Mouse (Mus musculus) lung, adult 2 months (tissue): Measurements from ENCODE around the gene Slc28a3. TPM values are rescaled to one million over a fixed set of nuclear protein-coding genes. Genes with fewer than 3 reads are reported as not detected.

Experiments
- DNase-seq: peaks from one replicate; pipeline ENCODE4 v3.0.0; 2022
- H3K4me1 ChIP-seq: fragments of 200-500 bp; 2 replicates; pipeline ENCODE4 v1.6.1; 2011; ENCODE audit warnings: low read length; ENCODE audit not compliant: control insufficient read depth, insufficient read depth
- H3K4me3 ChIP-seq: fragments of 200-500 bp; replicated peaks from 2 replicates; pipeline ENCODE3; 2011; ENCODE audit warnings: low read depth, mild to moderate bottlenecking, control low read depth, low read length; ENCODE audit errors: extremely low read depth
- CTCF ChIP-seq: fragments of 200-500 bp; IDR thresholded peaks from 2 replicates; pipeline ENCODE4 v1.5.1; 2011; ENCODE audit warnings: mild to moderate bottlenecking, low read length, control low read depth; ENCODE audit not compliant: insufficient read depth
- POLR2A ChIP-seq: fragments of 200-500 bp; IDR thresholded peaks from 2 replicates; pipeline ENCODE4 v1.6.1; 2011; ENCODE audit warnings: low read depth, mild to moderate bottlenecking, control low read depth, low read length, borderline replicate concordance; ENCODE audit errors: extremely low read depth
- WGBS: fragments of 180-500 bp; shearing (Covaris S2); methylation state at CpG from one replicate; pipeline ENCODE4 v1.1.7; 2018; 5-methylcytosine and 5-hydroxymethylcytosine counted together
- polyA plus RNA-seq: library from polyadenylated mRNA; depleted of rRNA; stranded (reverse); fragments of >200 nt; gene quantifications from 2 replicates; pipeline ENCODE4 v1.2.3, GENCODE M21; 2012

Slc28a3 gene
- polyA plus RNA-seq, 1 experiment: 2.0 TPM

DNA sequence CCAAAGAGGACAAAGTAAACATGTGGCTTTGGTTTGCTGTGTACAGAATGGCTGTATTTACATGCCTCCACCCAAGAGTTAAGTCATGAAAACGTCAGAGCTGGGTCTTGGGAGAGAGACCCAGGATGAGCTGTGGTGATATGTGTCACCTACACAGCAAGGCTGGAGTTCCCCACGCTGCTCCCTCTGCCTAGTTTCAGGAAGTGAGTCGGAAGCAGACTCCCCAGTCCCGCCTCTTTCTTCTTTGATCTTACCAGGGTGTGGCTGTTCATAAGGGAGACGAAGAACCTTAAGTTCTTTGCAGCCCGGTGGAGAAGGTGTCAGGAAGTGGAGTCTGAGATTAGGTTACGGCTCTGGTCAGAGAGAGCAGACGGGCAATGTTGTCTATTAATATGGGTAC lies 12.0 kb upstream of the Slc28a3 start:
- no peak for TF ChIP-seq CTCF
- no peak for TF ChIP-seq POLR2A
- 14% methylated on average over 8 of the region's 8 CpGs for WGBS
- Histone ChIP-seq H3K4me1 (no peaks in the 10 kb centered on the region), H3K4me3 (no peak overlapping the region)
- no peak for DNase-seq

DNA sequence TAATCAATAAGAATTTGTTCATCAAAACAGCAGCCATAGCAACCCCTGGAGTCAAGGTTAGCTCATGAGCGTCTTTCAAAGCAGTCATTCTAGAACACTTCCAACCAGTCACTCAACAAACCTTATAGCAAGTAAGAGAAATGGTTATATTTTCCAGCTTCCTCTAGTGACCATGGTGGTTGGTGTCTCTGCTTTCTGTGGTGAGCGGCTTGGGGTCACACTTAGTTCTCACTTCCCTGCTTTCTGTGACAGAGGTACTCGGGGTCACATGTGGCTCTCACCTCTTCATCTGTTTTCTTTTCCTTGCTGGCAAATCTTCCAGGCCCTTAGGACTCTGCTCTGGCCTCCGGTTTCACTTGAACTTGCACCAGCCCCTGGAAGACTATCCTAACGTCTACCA lies 8.6 kb upstream of the Slc28a3 start:
- H3K4me3 ChIP-seq: no peak overlapping the region
- no peaks in the 10 kb centered on the region for H3K4me1 ChIP-seq
- 66% methylated on average over 5 of the region's 5 CpGs for WGBS
- DNase-seq: no peak
- no peak for TF ChIP-seq CTCF
- no peak for TF ChIP-seq POLR2A

DNA sequence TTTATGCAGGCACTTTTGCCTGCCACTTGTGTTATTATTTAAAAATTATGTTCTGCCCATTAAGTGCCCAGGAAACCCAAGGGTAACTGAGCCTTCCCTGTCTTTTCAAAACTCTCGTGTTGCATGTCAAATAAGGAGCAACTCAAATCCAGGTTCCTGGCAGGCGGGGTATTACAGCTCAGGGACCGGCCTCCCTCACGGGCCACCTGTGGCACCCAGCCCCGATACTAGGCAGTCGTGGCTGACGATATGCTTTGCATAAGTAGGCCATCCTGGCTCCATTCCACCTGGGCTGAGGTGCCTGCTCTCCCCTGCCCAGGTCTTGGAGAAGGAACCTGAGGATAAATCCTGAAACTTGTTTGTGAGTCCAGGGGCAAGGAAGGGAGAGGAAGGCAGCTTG lies 618 bp downstream of the Slc28a3 start:
- H3K4me3 ChIP-seq: no peak overlapping the region
- H3K4me1 ChIP-seq: no peaks in the 10 kb centered on the region
- DNase-seq: no peak
- 28% methylated on average over 7 of the region's 7 CpGs for WGBS
- TF ChIP-seq CTCF: no peak
- TF ChIP-seq POLR2A: no peak

DNA sequence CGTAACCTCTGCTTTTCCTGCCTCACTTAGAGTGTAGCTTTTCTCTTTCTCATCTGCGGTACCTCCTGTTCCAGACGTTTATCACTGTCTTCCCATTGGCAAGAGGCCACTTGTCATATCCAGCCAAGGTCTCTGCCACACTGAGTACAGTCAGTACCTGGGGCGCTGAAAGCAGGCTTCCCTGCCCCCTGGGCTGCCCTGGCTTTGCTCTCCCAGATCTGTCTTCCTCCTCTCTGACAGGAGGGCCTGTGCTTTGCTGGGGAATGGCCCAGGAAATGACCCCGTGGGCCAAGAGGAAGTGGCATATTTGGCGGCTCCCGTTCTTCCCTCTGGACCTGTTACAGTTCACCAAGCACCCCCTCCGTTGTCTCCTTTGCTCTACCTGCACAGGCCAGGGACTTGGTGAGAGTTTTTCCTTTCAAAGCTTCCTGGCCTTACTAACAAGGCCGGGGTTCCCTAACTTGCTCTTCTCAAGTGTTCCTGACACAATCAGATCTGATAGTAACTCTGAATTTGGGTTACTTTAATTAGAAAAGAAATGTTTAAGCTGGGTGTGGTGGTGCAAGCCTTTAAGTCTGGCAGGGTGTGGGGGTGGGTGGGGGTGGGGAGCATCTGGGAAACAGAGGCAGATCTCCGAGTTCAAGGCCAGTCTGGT lies 9.3 kb downstream of the Slc28a3 start:
- no peak overlapping the region for H3K4me3 ChIP-seq
- 29% methylated on average over 10 of the region's 10 CpGs for WGBS
- TF ChIP-seq CTCF (no peak), POLR2A (no peak)
- no peak for DNase-seq
- H3K4me1 ChIP-seq: no peaks in the 10 kb centered on the region

DNA sequence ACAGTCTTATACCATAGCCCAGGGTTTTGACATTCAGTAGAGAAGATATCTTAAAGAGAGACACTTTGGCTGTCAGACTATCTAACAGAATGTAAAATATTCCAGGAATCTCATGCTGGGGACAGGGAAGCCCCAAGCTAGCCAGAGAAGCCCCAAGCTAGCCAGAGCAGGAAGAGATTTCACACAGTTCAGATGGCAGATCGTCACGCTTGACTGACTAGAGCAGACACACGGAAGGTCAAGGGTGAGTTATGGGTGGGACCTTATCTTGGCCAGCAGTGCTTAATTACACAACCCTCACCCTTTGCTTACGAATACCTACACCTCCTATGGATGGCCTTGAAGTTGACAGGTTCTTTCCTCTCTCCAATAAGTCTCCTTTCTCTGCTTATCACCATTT lies 12.1 kb downstream of the Slc28a3 start:
- WGBS: 44% methylated on average over 4 of the region's 4 CpGs
- TF ChIP-seq CTCF (no peak), POLR2A (no peak)
- Histone ChIP-seq H3K4me1 (no peaks in the 10 kb centered on the region), H3K4me3 (no peak overlapping the region)
- no peak for DNase-seq

DNA sequence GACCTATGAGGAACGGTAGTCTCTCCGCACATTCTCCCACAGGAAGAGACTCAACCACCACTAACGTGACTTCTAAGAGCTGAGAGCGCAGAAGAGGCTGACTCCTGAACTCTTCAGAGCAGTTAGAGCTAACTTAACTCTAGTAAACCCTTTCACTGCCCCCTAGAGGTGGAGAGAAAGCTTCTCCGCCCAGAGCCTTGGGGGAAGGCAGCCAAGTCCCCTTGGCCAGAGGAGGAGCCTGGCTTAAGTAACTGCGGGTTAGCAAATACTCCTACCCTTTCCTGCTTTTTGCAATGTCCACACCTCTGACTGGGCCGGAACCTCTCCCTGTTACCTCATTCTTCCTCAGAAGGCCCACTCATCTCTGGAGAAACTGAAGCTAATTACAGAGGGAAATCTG lies 17.5 kb downstream of the Slc28a3 start:
- WGBS: 24% methylated on average over 7 of the region's 7 CpGs
- TF ChIP-seq CTCF: peak; percentile 32; the same call in 1 of the 2 replicates
- no peak for TF ChIP-seq POLR2A
- DNase-seq: peak; percentile 68
- Histone ChIP-seq H3K4me1 (0 out of 2 replicates have a peak, but pooled peaks cover 3% of the 10 kb centered on the region), H3K4me3 (no peak overlapping the region)

DNA sequence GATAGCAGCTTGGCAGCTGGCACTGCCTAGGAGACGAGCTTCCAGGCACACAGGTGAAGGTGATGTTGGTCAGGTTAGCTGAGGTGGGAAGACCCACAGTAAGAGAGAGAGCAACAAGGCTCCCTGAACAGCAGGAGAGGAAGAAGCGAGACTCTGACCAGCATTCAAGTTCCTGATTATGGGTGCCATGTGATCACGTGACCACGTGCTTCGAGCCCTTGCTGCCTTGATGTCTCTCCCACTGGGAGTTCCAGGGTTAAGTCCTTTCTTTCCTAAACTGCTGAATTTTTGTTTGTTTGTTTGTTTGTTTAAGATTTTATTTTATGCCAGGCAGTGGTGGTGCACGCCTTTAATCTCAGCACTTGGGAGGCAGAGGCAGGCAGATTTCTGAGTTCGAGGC lies 18.8 kb downstream of the Slc28a3 start:
- WGBS: 79% methylated on average over 7 of the region's 7 CpGs
- DNase-seq: no peak
- Histone ChIP-seq H3K4me3 (no peak overlapping the region), H3K4me1 (0 out of 2 replicates have a peak, but pooled peaks cover 3% of the 10 kb centered on the region)
- TF ChIP-seq CTCF (no peak), POLR2A (no peak)

DNA sequence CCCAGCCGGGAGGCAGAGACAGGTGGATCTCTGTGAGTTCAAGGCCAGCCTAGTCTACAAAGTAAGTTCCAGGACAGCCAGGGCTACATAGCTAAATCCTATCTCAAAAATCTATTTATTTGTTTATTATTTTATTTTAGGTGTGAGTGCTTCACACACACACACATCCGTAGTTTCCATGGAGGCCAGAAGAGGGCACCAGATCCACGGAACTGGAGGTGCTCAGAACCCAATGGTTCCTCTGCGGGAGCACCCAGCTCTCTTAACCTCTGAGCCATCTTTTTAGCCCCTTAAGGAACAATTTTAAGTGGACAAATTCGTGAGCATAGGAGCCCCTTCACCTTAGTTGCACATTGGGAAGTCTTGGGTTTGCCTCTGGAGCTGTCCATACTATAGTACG lies 20.0 kb downstream of the Slc28a3 start:
- 0 out of 2 replicates have a peak, but pooled peaks cover 3% of the 10 kb centered on the region for H3K4me1 ChIP-seq
- peak; percentile 49 for DNase-seq
- TF ChIP-seq POLR2A (no peak), CTCF (peak; percentile 65)
- 37% methylated on average over 6 of the region's 6 CpGs for WGBS
- H3K4me3 ChIP-seq: no peak overlapping the region

DNA sequence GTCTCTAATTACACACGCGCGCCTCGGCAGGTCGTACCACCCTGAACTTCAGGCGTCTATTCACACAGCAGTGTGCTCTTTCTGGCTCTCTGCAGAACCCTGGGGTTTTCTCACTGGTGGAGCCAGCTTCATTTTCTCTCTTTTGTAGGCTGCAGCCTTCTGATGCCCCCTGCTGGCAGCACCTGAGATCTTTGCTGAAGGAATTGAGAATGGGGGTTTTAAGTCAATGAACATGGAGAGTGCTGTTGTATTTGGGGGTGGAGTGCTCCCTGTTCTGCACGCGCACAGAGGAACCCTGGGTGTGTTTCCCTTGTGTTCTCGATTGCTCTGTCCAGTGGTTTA lies 21.2 kb downstream of the Slc28a3 start:
- 1% methylated on average over 9 of the region's 9 CpGs for WGBS
- peak overlapping the region; percentile 15 for H3K4me3 ChIP-seq
- 0 out of 2 replicates have a peak, but pooled peaks cover 3% of the 10 kb centered on the region for H3K4me1 ChIP-seq
- TF ChIP-seq CTCF: peak; percentile 68
- no peak for TF ChIP-seq POLR2A
- DNase-seq: peak; percentile 66
